Mouse (Mus musculus) bone marrow macrophage, adult 2 months (primary cell): ENCODE measurements around the gene Upk3a.

Source experiments
- CTCF ChIP-seq: IDR thresholded peaks from 2 replicates; pipeline ENCODE4 v1.5.1; 2012; ENCODE audit warnings: low read depth, mild to moderate bottlenecking, low read length, moderate library complexity
- POLR2A ChIP-seq: IDR thresholded peaks from 2 replicates; pipeline ENCODE4 v1.6.1; 2012; ENCODE audit warnings: mild to moderate bottlenecking, low read depth, low read length, borderline replicate concordance

DNA sequence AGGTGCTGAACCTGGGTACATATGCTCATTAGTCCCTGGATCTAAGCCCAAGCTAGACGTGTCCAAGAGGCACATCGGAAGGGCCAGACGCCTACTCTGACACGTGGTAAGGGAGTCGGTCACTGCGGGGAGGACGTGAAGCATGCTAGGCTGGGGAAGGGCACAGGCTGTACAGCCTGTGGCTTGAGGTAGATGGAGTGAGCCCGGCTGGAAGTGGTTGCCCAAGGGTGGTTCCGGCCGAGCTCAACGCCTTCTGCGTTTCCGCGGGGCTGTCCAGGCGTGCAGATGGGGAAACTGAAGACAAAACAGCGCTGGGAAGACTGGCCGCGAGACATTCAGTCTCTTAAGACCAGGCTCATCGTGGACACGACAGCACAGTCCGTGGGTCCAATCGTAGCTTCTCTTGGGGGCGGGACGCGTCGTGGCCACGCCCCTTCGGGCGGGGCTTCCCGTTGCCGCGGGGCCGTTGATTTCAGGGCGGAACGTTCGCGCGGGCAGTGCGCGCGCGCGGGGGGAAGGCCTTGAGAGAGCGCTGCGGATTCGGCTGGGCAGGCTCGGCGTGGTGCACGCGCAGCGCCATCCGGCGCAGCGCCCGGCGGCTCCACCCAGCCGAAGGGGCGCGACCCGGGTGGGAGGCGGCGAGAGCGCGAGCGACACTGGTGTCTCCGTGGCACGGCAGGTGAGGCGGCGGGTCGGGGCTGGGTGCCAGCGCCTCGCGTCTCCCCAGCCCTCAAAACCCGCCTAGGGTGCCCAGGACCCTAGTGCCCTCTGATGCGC lies 19.8 kb downstream of the Upk3a start:
- no peak for TF ChIP-seq CTCF
- TF ChIP-seq POLR2A = no peak; the same call in 1 of the 2 replicates
